In the genomic region with DNA sequence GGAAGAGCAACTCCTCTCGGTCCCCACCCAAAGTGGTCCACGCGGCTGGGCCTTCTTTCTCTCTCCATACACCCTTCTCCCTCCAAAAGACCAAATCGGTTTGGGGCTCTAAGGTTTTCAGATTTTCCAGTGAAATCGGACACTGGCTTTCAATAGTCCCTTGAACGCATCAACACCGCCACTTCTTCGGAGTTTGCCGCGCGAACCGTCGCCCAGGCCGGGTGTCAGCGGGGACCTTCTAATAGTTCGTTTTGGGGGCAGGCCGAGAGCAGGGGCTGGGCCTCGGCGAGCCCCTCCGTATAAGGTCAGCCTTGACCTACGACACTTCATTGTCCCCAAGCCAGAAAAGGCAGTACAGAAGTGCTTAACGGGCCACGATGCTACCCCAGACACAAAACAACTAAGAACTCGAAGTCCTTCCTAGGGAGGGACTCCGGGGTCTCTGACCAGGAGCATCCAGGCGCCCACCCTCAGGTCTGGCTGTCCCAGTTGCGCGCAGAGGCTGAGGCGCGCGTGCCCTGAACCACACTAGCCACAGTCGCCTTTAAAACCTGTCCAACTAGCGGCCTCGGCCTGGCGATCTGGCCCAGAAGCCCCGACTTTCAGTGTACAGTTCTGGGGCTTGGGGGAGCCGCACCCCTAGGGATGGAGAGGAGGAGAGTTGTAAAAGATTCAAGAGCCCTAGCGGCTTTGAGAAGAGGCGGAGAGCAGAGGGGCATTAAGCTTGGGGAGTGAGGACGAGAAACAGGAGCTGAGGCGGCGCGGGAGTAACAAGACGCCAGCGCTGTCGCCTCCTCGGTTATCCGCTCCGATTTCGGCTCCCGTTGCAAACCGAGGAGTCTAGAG, we compare ENCODE assay signal across 11 mouse cellular contexts. TPM values are rescaled to one million over a fixed set of nuclear protein-coding genes. Genes with fewer than 3 reads are reported as not detected.
DNase-seq lines count a peak whose midpoint lies in the region; ATAC-seq and TF ChIP-seq lines count a peak whose summit lies in the region.
"Had no signal": no experiment of that assay in that cellular context is flagged by ENCODE, and none has a peak within 500 bp of the region (broad histone marks: within the 10 kb centered on the region; RNA-seq: fewer than 3 reads in every experiment).

No protein-coding gene starts in this region.

- no peaks in the 10 kb centered on the region for H3K36me3 ChIP-seq in lung, embryonic 15.5 days
- H3K36me3 ChIP-seq in embryonic facial prominence, embryonic 12.5 days, result no peaks in the 10 kb centered on the region
- H3K36me3 ChIP-seq in hindbrain, postnatal 0 days (ENCODE audit: insufficient read depth, low read length), result no peaks in the 10 kb centered on the region

- TF ChIP-seq CTCF in hindbrain, postnatal 0 days (IDR thresholded peaks at IDR 0.05; ENCODE audit: low read depth), result no peak
- no peak for TF ChIP-seq CTCF in layer of hippocampus, adult 2 months (conservative IDR thresholded peaks at IDR 0.05)

- no peak for DNase-seq in lung, postnatal 4 days
- no peak for DNase-seq in hindbrain, postnatal 0 days (ENCODE audit: low spot score)
- peak; percentile 61 for DNase-seq in retina, embryonic 14.5 days (ENCODE audit: low spot score)
- DNase-seq in thymus, postnatal 0 days (ENCODE audit: low spot score), result no peak
- DNase-seq in thymus, postnatal 14 days, result no peak
- DNase-seq in layer of hippocampus, adult 2 months (ENCODE audit: low spot score in 2 of 2), result no peak
- DNase-seq: lung, postnatal 10 days had no signal

- no peak overlapping the region for H3K4me3 ChIP-seq in lung, embryonic 15.5 days
- peak overlapping the region; percentile 23 for H3K4me3 ChIP-seq in embryonic facial prominence, embryonic 12.5 days
- peak overlapping the region; percentile 40 for H3K4me3 ChIP-seq in hindbrain, postnatal 0 days (ENCODE audit: low read length)
- no peak overlapping the region for H3K4me3 ChIP-seq in layer of hippocampus, adult 2 months

- no peak overlapping the region for H3K27ac ChIP-seq in lung, embryonic 15.5 days
- H3K27ac ChIP-seq in embryonic facial prominence, embryonic 12.5 days, result no peak overlapping the region
- H3K27ac ChIP-seq in hindbrain, postnatal 0 days, result peak overlapping the region; percentile 54
- no peak overlapping the region for H3K27ac ChIP-seq in layer of hippocampus, adult 2 months

- peak; percentile 19; the same call in 1 of the 2 replicates for ATAC-seq in lung, embryonic 15.5 days (ENCODE audit: borderline replicate concordance, extremely low read depth, low FRiP score, low TSS enrichment)
- ATAC-seq in embryonic facial prominence, embryonic 12.5 days (ENCODE audit: insufficient number of reproducible peaks, insufficient read depth, low FRiP score, low TSS enrichment), result peak; percentile 45; the same call in 1 of the 2 replicates
- 0 out of 2 replicates have a peak, but pooled peaks have one; percentile 30 for ATAC-seq in hindbrain, postnatal 0 days
- ATAC-seq: Patski had no signal

- WGBS in lung, embryonic 15.5 days, result under 1% methylated on average over 52 of the region's 52 CpGs
- under 1% methylated on average over 52 of the region's 52 CpGs for WGBS in embryonic facial prominence, embryonic 12.5 days
- under 1% methylated on average over 52 of the region's 52 CpGs for WGBS in hindbrain, postnatal 0 days

- no peak overlapping the region for H3K4me2 ChIP-seq in lung, embryonic 15.5 days
- H3K4me2 ChIP-seq in embryonic facial prominence, embryonic 12.5 days (replicated peaks), result no peak overlapping the region; the same call in 1 of the 2 replicates
- H3K4me2 ChIP-seq in hindbrain, postnatal 0 days (ENCODE audit: low read depth, low read length), result peak overlapping the region; percentile 40

- no peaks in the 10 kb centered on the region for H3K9me3 ChIP-seq in lung, embryonic 15.5 days
- no peaks in the 10 kb centered on the region for H3K9me3 ChIP-seq in embryonic facial prominence, embryonic 12.5 days
- no peaks in the 10 kb centered on the region for H3K9me3 ChIP-seq in hindbrain, postnatal 0 days (ENCODE audit: low read length)

- H3K27me3 ChIP-seq in lung, embryonic 15.5 days, result peaks cover 98% of the 10 kb centered on the region
- H3K27me3 ChIP-seq in embryonic facial prominence, embryonic 12.5 days, result peaks cover 56% of the 10 kb centered on the region
- H3K27me3 ChIP-seq in hindbrain, postnatal 0 days (ENCODE audit: insufficient read depth, low read length), result peaks cover 54% of the 10 kb centered on the region

- H3K9ac ChIP-seq in lung, embryonic 15.5 days, result no peak overlapping the region
- H3K9ac ChIP-seq in embryonic facial prominence, embryonic 12.5 days, result peak overlapping the region; percentile 8; the same call in 1 of the 2 replicates
- H3K9ac ChIP-seq in hindbrain, postnatal 0 days (replicated peaks; ENCODE audit: low read length), result peak overlapping the region; percentile 47

- no peaks in the 10 kb centered on the region for H3K4me1 ChIP-seq in lung, embryonic 15.5 days
- no peaks in the 10 kb centered on the region for H3K4me1 ChIP-seq in embryonic facial prominence, embryonic 12.5 days
- H3K4me1 ChIP-seq in hindbrain, postnatal 0 days (ENCODE audit: insufficient read depth, low read length), result no peaks in the 10 kb centered on the region

RNA-seq across cellular contexts. Expression of gene Otx2, which starts 7.6 kb away (rescaled TPM):
- polyA plus RNA-seq in lung, embryonic 15.5 days (2015; fragmentation: Nextera tagmentation; extraction: Ambion mirVana), result not detected in 2 replicates
- polyA plus RNA-seq in embryonic facial prominence, embryonic 12.5 days (2016; fragmentation: Nextera tagmentation; extraction: Ambion mirVana), result 7.7 and 10.4 TPM in 2 replicates
- total RNA-seq in hindbrain, postnatal 0 days (2014; rRNA removed), result 27.6 and 48.4 TPM in 2 replicates
- 31.1 and 33.2 TPM in 2 replicates for polyA plus RNA-seq in hindbrain, postnatal 0 days (2015; fragmentation: Nextera tagmentation; extraction: Ambion mirVana)
- not detected in 2 replicates for polyA plus RNA-seq in thymus, postnatal 0 days (2015; fragmentation: Nextera tagmentation; extraction: Ambion mirVana)
- under 1 TPM; 0.32 to 0.97 TPM for total RNA-seq in layer of hippocampus, adult 2 months (2021)
- polyA plus RNA-seq: Patski; small intestine, adult 2 months had no signal

Comparison
In these comparisons a context has a peak if more than half of its experiments do, and no peak if none do; other contexts are left out.
1. H3K4me3 ChIP-seq: peak in embryonic facial prominence, embryonic 12.5 days (single experiment) and hindbrain, postnatal 0 days (single experiment); none in lung, embryonic 15.5 days (single experiment) and layer of hippocampus, adult 2 months (single experiment).
2. Peak in every context shown above with its lines, with median percentiles within 50 percentile points of each other: ATAC-seq.